Mouse (Mus musculus) gastrocnemius, postnatal 25 days (tissue): ENCODE data around the gene Fxr2. TPM values are rescaled to one million over a fixed set of nuclear protein-coding genes. Genes with fewer than 3 reads are reported as not detected.
"Not testable (repeated sequence)": the region's sequence is repeated elsewhere in the genome, so short reads cannot be mapped to it uniquely, and the experiment has no call there.

Source experiments
- DNase-seq: peaks from one replicate; pipeline ENCODE4 v3.0.0; 2022
- microRNA-seq, 2 experiments: library from miRNA; unstranded; fragments of <30 nt; microRNA quantifications; one replicate each; pipeline ENCODE4 v1.2.0; 2021; ENCODE audit warnings: borderline replicate concordance in 2 of 2
- total RNA-seq, 2 experiments: library from RNA; stranded (reverse); gene quantifications; 1 replicate in 1 of 2; 2 replicates in 1 of 2; pipeline ENCODE4 v1.2.3; 2021

Gene Fxr2
- total RNA-seq, 2 experiments from 2014 or later, result 76.0 to 77.1 TPM

DNA sequence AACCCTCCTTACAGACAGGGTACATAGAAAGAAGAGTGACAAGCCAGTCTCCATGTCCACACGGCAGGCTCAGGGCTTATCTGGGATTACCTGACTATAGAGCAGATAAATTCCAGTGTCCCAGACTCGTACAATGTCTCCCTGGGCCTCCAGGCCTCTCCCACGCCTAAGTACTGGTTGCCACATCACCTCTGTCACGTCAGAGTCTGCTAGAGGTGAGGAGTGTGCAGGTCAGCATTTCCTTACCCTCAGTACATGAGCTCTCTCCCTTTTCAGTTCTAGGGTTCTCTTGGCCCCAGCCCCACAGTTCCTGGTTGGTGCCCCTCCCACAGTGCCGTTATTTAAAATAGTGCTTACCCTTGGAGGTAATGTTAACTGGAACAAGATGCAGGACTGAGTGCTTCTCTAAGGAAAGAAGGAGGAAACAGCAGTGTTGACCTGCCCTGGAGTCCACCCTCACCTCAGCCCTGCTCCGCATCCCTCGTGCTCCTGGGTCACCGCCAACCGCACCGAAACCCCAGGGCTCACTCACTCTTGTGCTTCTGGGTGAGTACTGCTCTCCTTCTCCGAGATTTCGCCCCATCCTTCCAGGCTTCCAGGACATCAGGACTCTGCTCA lies 51.4 kb downstream of the Fxr2 start:
- DNase-seq, result no peak

DNA sequence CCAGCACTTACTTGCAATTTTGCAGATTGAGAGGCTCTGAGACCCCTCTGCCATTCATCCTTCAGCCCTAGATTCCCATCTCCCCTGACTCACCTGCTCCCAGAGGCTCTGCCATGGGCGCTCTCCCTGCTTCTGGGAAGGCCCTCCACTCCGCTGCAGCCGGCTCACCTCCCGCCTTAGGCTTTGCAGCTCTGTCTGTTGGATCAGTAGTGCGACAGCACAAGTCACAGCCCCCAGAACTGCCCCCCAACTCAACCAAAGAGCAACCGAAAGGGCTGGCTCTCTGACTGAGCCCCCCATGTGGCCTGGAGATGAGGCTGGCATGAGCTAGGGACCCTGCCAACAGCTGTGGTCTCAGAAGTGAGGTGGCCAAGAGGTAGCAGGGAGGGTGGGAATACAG lies 52.1 kb downstream of the Fxr2 start:
- DNase-seq, result no peak

DNA sequence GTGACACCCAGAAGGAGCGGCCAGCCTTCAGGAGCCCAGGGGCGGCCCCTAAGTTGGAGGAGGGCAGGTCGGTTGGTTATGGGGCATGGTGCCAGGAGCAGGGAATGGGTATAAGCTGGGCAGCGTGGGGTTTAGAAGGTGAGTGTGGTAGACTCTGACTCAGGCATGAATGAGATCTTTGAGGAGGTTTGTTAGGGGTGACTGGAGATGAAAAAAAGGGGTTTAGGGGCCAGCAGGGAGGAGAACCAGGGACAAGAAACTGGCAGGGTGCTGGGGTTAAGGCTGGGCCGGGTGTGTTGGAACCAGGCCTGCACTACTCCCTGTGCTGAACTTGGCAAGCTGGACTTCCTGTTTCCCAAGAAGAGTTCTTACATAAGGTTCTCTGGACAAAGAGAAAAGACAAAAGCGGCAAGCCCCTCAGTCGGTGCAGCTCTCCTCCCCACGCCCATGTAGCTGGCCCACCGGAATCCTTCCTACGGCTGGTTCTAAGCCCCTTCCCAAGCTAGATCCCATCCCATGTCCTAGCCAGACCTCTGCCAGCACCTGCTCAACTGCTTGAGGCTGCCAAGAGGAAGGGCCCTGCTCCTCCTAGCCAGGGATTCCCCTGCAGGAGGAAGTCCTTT lies 52.8 kb downstream of the Fxr2 start, which contains the start of gene Tnfsf13:
TSS of gene Tnfsf13 (minus strand) at position 259 of the 623 bp plus-strand sequence.
- peak; percentile 86 for DNase-seq

DNA sequence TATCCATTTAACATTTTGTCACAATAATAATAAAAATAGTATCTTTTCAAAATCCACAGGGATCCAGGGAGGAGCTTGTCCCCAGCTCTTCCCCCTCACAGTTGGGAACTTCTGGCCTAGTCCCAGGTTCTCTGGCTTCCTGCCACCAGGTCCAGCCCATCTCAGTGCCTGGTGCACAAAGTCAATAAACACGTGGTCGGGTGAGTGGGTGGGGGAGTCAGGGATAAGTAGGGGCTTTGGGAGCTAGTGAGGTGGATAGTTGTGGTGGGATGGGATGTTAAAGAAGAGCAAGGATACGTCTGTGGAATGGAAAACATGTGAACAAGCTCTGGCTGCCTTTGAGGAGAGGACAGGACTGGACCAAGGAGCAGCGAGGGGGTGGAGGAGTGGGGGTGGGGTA lies 53.6 kb downstream of the Fxr2 start:
- DNase-seq, result peak; percentile 83

DNA sequence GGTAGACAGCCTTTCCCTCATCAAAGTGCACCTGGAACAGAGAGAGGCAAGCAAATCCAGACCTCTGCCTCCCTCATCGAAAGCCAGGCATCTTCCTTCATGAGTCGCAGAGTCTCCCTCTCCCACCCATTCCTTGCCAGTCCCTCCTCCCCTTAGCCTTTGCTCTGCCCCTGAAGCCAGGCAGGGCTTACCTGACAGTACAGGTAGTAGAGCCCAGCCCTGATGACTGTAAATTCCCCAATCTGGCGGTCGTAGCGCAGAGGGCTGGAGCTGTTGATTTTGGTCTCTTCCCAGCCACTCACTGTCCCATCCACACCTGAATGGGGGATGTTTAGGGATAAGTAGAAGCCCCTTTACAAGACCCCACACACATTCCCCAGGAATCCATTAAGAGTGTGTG lies 54.3 kb downstream of the Fxr2 start:
- DNase-seq, result no peak

DNA sequence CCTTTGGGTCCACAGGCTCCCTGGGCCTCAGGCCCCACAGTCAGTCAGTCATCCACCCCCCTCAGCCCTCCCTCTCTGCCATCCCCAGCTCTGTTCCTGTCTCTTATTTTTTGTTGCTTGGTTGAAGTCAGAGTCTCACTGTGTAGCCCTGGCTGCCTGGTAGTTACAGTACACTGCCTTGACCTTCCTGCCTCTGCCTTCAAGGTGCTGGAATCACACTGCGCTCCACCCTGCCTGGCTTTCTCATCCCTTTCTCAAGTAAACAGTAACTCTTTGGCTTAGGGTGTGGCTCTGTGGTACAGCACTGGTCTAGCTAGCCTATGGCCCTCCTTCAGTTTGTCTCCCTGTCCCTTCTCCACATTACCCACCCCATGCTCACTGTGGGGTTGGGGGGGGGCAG lies 57.1 kb downstream of the Fxr2 start:
- DNase-seq, result no peak

DNA sequence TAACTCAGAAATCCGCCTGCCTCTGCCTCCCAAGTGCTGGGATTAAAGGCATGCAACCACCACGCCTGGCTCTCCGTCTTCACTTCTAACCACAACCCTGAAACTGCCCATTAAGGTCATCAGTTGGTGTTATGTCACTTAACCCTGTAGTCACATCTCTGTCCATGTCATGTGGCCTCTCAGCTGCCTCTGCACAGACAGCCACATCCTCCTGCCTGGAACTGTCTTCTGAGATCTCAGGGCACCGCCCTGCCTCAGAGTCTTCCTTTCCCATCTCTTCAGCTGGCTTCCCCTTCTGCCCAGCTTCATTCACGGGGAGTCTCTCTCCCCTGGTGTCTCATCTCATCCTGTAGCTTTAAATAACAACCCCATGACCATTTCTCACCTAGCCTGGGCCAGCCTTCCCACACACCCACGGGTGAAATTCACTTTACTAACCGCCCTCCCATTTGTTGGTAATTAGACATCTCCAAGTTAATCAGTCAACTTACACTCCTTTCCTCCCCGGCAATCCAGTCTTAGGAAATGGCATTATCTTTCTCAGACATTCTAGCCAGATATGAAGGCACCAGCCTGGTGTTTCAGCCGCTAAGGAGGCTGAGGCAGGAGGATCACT lies 59.5 kb downstream of the Fxr2 start:
- DNase-seq, result no peak

DNA sequence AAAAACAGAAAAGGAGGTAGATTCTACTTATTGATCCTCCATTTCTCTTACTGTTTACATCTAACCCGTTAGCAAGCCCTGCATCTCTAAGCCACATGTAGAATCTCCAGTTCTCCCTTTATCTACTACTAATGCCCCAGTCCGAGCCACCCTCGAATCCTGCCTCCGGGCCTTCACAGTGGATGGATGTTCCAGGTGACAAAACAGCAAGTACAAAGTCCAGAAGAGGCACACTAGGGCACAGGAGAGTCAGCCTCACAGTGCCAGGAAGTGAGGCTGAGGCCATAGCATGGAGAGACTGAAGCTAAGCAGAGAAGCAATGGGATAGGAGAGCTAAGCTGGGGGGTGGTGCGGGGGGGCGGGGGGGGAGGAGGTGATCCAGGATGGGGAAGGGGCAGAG lies 60.1 kb downstream of the Fxr2 start:
- DNase-seq, result no peak

DNA sequence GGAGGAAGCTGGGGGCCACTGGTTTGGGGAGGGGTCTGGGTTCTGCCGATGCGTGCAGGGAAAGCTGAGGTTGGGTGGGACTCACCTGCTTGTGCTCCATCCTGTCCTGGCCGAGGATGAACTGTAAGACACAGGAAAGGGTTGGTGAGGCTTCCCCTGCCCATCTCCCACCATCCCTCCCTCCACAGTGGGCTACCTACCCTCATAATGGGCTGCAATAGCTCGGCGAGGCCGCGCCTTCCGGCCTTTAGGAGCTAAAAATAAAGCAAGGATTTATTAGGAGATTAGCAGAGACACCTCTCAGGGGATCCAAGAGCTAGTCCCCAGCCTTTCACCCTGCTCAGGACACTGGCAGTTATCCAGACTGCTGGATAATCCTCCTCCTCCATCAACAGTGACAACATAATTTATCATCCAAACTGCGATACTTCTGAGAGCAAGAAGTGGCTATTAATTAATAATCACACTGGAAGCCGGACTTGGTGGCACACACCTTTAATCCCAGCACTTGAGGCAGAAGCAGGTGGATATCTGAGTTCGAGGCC lies 60.7 kb downstream of the Fxr2 start:
- no peak for DNase-seq

DNA sequence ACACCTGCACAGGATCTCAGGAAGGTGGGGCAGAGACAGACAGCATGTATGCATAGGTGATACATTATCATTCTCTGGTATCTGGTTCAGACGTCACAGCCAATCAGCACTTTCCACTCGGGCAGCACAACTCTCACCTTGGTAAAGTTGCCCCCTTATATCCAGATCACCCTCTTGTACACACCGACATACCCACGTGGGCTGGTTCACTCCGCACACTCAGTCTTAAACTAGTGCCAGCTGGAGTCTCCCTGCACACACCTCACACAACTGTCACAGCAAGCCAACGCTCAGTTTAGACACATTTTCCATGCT lies 62.2 kb downstream of the Fxr2 start:
- no peak for DNase-seq

DNA sequence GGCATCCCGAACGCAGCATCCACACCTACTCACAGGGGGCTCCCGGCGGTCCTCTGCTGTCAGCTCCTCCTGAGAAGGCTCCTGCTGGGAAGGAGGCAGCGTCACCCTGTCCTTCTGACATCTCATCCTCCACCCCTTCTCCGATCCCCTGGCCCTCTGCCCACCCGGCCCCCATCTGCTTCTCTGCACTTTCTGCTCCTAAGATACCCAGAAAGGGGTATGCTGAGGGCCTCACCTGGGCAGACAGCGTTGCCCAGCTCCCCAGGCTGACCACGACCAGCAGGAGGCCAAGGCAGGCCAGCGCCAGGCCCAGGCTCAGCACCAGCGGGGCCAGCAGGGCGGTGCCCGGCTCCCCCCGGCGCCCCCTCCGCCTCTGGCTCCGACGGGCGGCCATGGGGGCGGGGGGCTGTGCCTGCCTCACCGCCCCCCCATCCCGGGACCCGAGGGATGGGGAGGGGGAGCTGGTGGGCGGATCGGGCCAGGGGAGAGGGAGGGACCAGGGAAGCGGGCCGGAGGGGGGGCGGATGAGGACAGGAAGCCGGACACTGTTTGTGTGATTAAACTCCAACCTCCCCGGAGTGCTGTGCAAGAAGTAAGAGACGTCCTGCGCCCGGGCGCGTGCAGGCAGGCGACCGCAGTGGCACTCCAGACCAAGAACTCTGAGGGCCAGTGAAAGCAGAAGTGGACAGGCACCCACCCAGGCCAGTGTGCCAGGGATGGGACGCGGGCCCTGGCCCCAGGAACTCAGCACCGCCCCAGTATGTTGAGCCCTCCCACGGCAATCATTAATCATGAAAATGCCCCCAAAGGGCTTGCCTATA lies 62.8 kb downstream of the Fxr2 start, which contains the start of the genes Tnfsf12 and Tnfsfm13:
TSS of gene Tnfsf12 (minus strand) at position 489 of the 821 bp plus-strand sequence.
TSS of gene Tnfsfm13 (minus strand) at position 738 of the 821 bp plus-strand sequence.
- DNase-seq, result peak; percentile 81

DNA sequence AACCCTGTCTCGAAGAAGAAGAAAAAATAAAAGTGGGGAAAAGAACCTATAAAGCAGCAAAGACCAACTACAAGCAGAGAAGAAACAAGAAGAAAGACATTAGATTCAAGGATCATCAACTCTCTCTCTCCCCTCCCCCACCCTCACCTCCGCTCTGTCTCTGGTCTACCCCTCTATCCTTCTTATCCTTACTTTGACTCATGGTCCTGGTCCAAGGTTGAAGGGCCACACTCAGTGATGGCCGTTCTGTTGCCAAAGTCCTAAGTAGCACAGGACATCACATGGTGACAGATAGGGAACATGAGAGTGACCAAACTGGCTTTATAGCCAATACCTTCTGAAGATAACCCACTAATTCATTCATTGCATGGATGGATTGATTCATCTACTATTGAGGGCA lies 64.6 kb downstream of the Fxr2 start:
- DNase-seq, result no peak

DNA sequence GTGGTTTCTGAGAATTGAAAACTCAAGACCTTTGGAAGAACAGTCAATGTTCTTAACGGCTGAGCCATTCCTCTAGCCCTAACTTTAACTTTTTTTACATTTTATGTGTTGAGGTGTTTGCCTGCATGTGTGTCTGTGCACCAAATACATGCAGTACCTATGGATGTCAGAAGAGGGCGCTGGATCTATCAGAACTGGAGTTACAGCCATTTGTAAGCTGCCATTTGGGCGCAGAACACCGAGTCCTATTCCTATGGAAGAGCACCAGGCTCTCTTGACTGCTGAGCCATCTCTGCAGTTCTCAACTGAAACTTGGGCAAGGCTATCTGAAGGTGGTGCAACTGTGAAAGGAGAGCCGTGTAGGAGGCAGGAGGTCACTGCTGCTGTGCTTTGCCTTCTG lies 65.8 kb downstream of the Fxr2 start:
- DNase-seq, result no peak

DNA sequence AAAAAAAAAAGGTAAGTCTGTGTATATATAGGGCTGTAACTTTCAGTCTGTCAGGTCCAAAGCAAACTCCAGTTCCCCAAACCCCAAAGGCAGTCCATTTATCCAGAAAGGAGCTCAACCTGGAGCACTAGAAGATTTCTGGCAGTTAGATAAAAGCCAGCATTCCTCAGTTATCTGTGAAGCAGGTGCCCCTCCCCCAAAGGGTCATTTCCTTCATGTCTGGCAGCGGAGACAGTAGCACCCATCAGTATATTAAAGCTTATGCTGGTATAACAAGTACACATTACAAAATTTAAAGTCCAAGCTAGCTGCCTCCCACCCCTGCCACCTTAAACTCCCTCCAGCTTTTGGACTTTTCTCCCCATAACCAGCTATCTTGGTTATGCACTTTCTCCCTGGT lies 66.8 kb downstream of the Fxr2 start:
- DNase-seq, result no peak

DNA sequence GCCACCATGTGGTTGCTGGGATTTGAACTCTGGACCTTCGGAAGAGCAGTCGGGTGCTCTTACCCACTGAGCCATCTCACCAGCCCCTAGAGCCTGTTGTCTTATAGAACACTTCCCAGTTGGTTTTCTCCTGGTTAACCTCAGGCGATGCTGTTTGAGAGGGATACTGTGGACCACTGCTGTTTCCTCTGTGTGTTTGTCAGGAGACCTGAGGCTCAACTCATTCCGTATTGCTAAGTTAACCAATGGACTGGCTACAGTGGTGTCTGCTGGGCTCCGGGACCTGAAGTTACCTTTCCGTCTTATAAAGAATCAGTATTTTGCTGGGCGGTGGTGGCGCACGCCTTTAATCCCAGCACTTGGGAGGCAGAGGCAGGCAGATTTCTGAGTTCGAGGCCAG lies 70.1 kb downstream of the Fxr2 start:
- not testable (repeated sequence) for DNase-seq

Small RNA genes lying within 50 kb of the gene (microRNA-seq; reads per million reads assigned to microRNA genes)
- gene Mir1934 (0.79 to 2.9 reads per million in 2 experiments), gene Mir467f (0 reads per million in 2 experiments)

Other genes starting within 250 kb of the Fxr2 start
- gene Naa38, start 237.5 kb upstream of the Fxr2 start, total RNA-seq, result 10 to 100 TPM; 60.4 to 65.0 TPM
- 10 to 100 TPM; 26.5 to 26.9 TPM for gene Cyb5d1, start 237.4 kb upstream of the Fxr2 start, total RNA-seq
- 1 to 10 TPM; 6.1 to 7.0 TPM for gene Tmem88, start 234.8 kb upstream of the Fxr2 start, total RNA-seq
- gene Kdm6b, start 219.3 kb upstream of the Fxr2 start, total RNA-seq, result 10 to 100 TPM; 23.9 to 27.7 TPM
- under 1 TPM; 0.03 to 0.48 TPM for gene Dnah2, start 83.9 kb upstream of the Fxr2 start, total RNA-seq
- gene Efnb3, start 72.8 kb upstream of the Fxr2 start, total RNA-seq, result under 1 TPM; 0.35 to 0.69 TPM
- gene Wrap53, start 52.7 kb upstream of the Fxr2 start, total RNA-seq, result 1 to 10 TPM; 3.4 to 3.7 TPM
- gene Trp53, start 52.6 kb upstream of the Fxr2 start, total RNA-seq, result 10 to 100 TPM; 12.2 to 12.7 TPM
- 100 to 1,000 TPM; 365 to 378 TPM for gene Atp1b2, start 27.0 kb upstream of the Fxr2 start, total RNA-seq
- gene Shbg, start 15.1 kb upstream of the Fxr2 start, total RNA-seq, result under 1 TPM in 1 of 2 experiments, not detected in 1; 0.62 TPM
- 1 to 10 TPM; 2.3 to 2.8 TPM for gene Sat2, start 11.0 kb upstream of the Fxr2 start, total RNA-seq
- not detected for gene Sox15, start 22.3 kb downstream of the Fxr2 start, total RNA-seq
- gene Mpdu1, start 29.7 kb downstream of the Fxr2 start, total RNA-seq, result 10 to 100 TPM in 1 of 2 experiments, 1 to 10 TPM in 1; 6.6 to 10.0 TPM
- gene Cd68, start 33.2 kb downstream of the Fxr2 start, total RNA-seq, result 1 to 10 TPM; 1.3 to 9.1 TPM
- 100 to 1,000 TPM in 1 of 2 experiments, 10 to 100 TPM in 1; 99.8 to 102 TPM for gene Eif4a1, start 39.4 kb downstream of the Fxr2 start, total RNA-seq
- gene Senp3, start 49.1 kb downstream of the Fxr2 start, total RNA-seq, result 10 to 100 TPM; 19.1 to 23.5 TPM
- gene Tnfsf13, start 52.8 kb downstream of the Fxr2 start, total RNA-seq, result 1 to 10 TPM in 1 of 2 experiments, under 1 TPM in 1; 0.67 to 1.5 TPM
- 10 to 100 TPM in 1 of 2 experiments, 1 to 10 TPM in 1; 8.3 to 11.6 TPM for gene Tnfsf12, start 62.9 kb downstream of the Fxr2 start, total RNA-seq
- 1 to 10 TPM in 1 of 2 experiments, under 1 TPM in 1; 0.87 to 2.1 TPM for gene Tnfsfm13, start 63.1 kb downstream of the Fxr2 start, total RNA-seq
- 10 to 100 TPM; 24.7 to 27.5 TPM for gene Polr2a, start 125.6 kb downstream of the Fxr2 start, total RNA-seq
- not detected for gene Slc35g3, start 129.0 kb downstream of the Fxr2 start, total RNA-seq
- 10 to 100 TPM; 23.0 to 28.1 TPM for gene Zbtb4, start 132.9 kb downstream of the Fxr2 start, total RNA-seq
- gene Chrnb1, start 163.0 kb downstream of the Fxr2 start, total RNA-seq, result 10 to 100 TPM; 36.2 to 53.1 TPM
- 1 to 10 TPM; 6.3 to 6.7 TPM for gene Fgf11, start 168.9 kb downstream of the Fxr2 start, total RNA-seq
- under 1 TPM; 0.18 to 0.35 TPM for gene Tmem102, start 172.6 kb downstream of the Fxr2 start, total RNA-seq
- gene Gm39566, start 182.3 kb downstream of the Fxr2 start, total RNA-seq, result not detected
- not detected for gene Spem2, start 185.5 kb downstream of the Fxr2 start, total RNA-seq
- gene Spem1, start 189.2 kb downstream of the Fxr2 start, total RNA-seq, result not detected
- gene Nlgn2, start 204.8 kb downstream of the Fxr2 start, total RNA-seq, result 1 to 10 TPM; 3.1 to 3.9 TPM
- 100 to 1,000 TPM; 126 to 144 TPM for gene Tmem256, start 205.5 kb downstream of the Fxr2 start, total RNA-seq
- 10 to 100 TPM; 10.8 to 13.7 TPM for gene Plscr3, start 213.4 kb downstream of the Fxr2 start, total RNA-seq
- under 1 TPM in 1 of 2 experiments, not detected in 1; 0.11 TPM for gene Tnk1, start 225.7 kb downstream of the Fxr2 start, total RNA-seq
- not detected for gene Tmem95, start 245.0 kb downstream of the Fxr2 start, total RNA-seq
- 1 to 10 TPM; 1.7 to 2.2 TPM for gene Kctd11, start 248.4 kb downstream of the Fxr2 start, total RNA-seq